In the genomic region with DNA sequence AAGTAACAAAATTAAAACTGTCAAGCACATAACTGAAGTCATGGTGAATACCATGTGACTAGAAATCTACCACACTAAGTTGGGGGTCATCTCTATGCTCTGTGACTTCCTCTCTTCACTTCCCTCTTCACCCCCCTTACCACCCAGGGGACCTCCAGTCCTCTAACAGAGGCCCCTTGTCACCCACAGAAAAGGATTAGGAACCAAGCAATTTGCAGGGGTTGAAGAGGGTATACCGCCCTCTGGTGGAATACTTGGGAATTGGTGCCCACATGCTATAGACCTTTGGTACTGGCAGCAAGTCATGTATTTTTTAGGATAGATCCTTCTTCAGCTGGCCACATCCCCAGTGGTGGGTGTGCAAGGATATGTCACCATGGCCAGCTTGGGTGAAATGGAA, we compare ENCODE assay signal across 9 mouse cellular contexts. TPM values are rescaled to one million over a fixed set of nuclear protein-coding genes. Genes with fewer than 3 reads are reported as not detected.
DNase-seq lines count a peak whose midpoint lies in the region; ATAC-seq and TF ChIP-seq lines count a peak whose summit lies in the region.
"Had no signal": no experiment of that assay in that cellular context is flagged by ENCODE, and none has a peak within 500 bp of the region (broad histone marks: within the 10 kb centered on the region; RNA-seq: fewer than 3 reads in every experiment).

No protein-coding gene starts in this region.

- H3K4me1 ChIP-seq in liver, embryonic 15.5 days (replicated peaks): no peaks in the 10 kb centered on the region
- H3K4me1 ChIP-seq: heart, embryonic 15.5 days had no signal

- no peaks in the 10 kb centered on the region for H3K36me3 ChIP-seq in liver, embryonic 15.5 days (replicated peaks)
- H3K36me3 ChIP-seq: heart, embryonic 15.5 days had no signal

- DNase-seq in CD4-positive helper T cell, adult 2 months (ENCODE audit: low read depth, low spot score): peak; percentile 78
- DNase-seq in Patski (ENCODE audit: low read depth, low spot score): peak; percentile 9
- DNase-seq in cerebellum, postnatal 25 days: peak; percentile 69 to 81
- peak; percentile 51 for DNase-seq in gastrocnemius, adult 2 months
- DNase-seq in kidney, postnatal 14 days: peak; percentile 69
- peak; percentile 61 for DNase-seq in ovary, postnatal 14 days (ENCODE audit: low spot score)
- peak; percentile 75 for DNase-seq in thymus, postnatal 0 days (ENCODE audit: low spot score)

- CTCF ChIA-PET in Patski (lab: Charles Lee): interaction anchor here (0.7 to 2.1 kb wide), 6 partner anchors 8 to 19 kb away, joined by 3 to 12 read pairs (median 4); partner anchors contain the start of gene Pttg1

- no peak overlapping the region for H3K4me3 ChIP-seq in gastrocnemius, adult 2 months
- no peak overlapping the region for H3K4me3 ChIP-seq in liver, embryonic 15.5 days (replicated peaks)
- H3K4me3 ChIP-seq: heart, embryonic 15.5 days had no signal

- WGBS in liver, embryonic 15.5 days (ENCODE audit: insufficient replicate concordance): 0% methylated on average over 1 of the region's 1 CpGs

- peaks cover 16% of the 10 kb centered on the region for H3K27me3 ChIP-seq in Patski
- H3K27me3 ChIP-seq in liver, embryonic 15.5 days: no peaks in the 10 kb centered on the region
- H3K27me3 ChIP-seq: heart, embryonic 15.5 days had no signal

- ATAC-seq in Patski: peak; percentile 54
- ATAC-seq in liver, embryonic 15.5 days (ENCODE audit: insufficient read depth): peak; percentile 3; the same call in 1 of the 2 replicates

- TF ChIP-seq CTCF in Patski (IDR thresholded peaks at IDR 0.05): peak; percentile 84
- peak; percentile 91 for TF ChIP-seq CTCF in gastrocnemius, adult 2 months (IDR thresholded peaks at IDR 0.05)

- in situ Hi-C loops in Patski (cut with MboI; ENCODE audit: low pct_unique_long_range_greater_than_20kb): no loop called here

- intact Hi-C loops in gastrocnemius, adult 2 months (cut with DNase I): no loop called here

- no peaks in the 10 kb centered on the region for H3K9me3 ChIP-seq in liver, embryonic 15.5 days (replicated peaks)
- H3K9me3 ChIP-seq: heart, embryonic 15.5 days had no signal

- POLR2A ChIA-PET in Patski (lab: Charles Lee): no interaction called here

- no peak overlapping the region for H3K27ac ChIP-seq in gastrocnemius, adult 2 months
- H3K27ac ChIP-seq in liver, embryonic 15.5 days (replicated peaks): no peak overlapping the region
- H3K27ac ChIP-seq: heart, embryonic 15.5 days had no signal

- no peak overlapping the region for H3K4me2 ChIP-seq in liver, embryonic 15.5 days
- H3K4me2 ChIP-seq: heart, embryonic 15.5 days had no signal

- no peak overlapping the region for H3K9ac ChIP-seq in liver, embryonic 15.5 days
- H3K9ac ChIP-seq: heart, embryonic 15.5 days had no signal

RNA-seq across cellular contexts. Expression of gene Pttg1, which starts 14.6 kb away (rescaled TPM):
- 32.4 TPM for polyA plus RNA-seq in Patski (2021)
- 10 to 100 TPM; 45.0 to 60.9 TPM for total RNA-seq in gastrocnemius, adult 2 months (2021)
- polyA plus RNA-seq in liver, embryonic 15.5 days (2015; fragmentation: Nextera tagmentation; extraction: Ambion mirVana): 40.7 and 42.7 TPM in 2 replicates
- polyA plus RNA-seq in thymus, postnatal 0 days (2015; fragmentation: Nextera tagmentation; extraction: Ambion mirVana): 112 and 114 TPM in 2 replicates

RNA-seq across cellular contexts. Expression of gene Slu7, which starts 22.1 kb away (rescaled TPM):
- 55.8 TPM for polyA plus RNA-seq in Patski (2021)
- total RNA-seq in gastrocnemius, adult 2 months (2021): 10 to 100 TPM; 33.1 to 35.7 TPM
- polyA plus RNA-seq in liver, embryonic 15.5 days (2015; fragmentation: Nextera tagmentation; extraction: Ambion mirVana): 21.9 and 24.5 TPM in 2 replicates
- polyA plus RNA-seq in thymus, postnatal 0 days (2015; fragmentation: Nextera tagmentation; extraction: Ambion mirVana): 66.2 and 71.7 TPM in 2 replicates

Comparison
In these comparisons a context has a peak if more than half of its experiments do, and no peak if none do; other contexts are left out.
1. DNase-seq: peak in every context shown above with its lines; median percentile 78 in CD4-positive helper T cell, adult 2 months; 75 in cerebellum, postnatal 25 days; 75 in thymus, postnatal 0 days; 69 in kidney, postnatal 14 days; 61 in ovary, postnatal 14 days; 51 in gastrocnemius, adult 2 months; 9 in Patski.